Mouse (Mus musculus) bone marrow, adult 2 months (tissue): ENCODE measurements at regions not wholly inside any gene's neighbourhood (a gene's known extent, or its start where the extent isn't known, plus 50 kb on each side); places are given as distances from the start of the nearest gene placed in this dataset.
"Not testable (repeated sequence)": the region's sequence is repeated elsewhere in the genome, so short reads cannot be mapped to it uniquely, and the experiment has no call there.

ENCODE experiments used
- H3K27ac ChIP-seq: fragments of 200-500 bp; 2 replicates; pipeline ENCODE4 v1.5.1; 2012; ENCODE audit warnings: low read depth, mild to moderate bottlenecking, control low read depth, inconsistent platforms, low read length; ENCODE audit not compliant: control insufficient read depth, poor library complexity, insufficient read depth
- H3K4me1 ChIP-seq: fragments of 200-500 bp; 2 replicates; pipeline ENCODE4 v1.6.1; 2011; ENCODE audit warnings: low read length; ENCODE audit not compliant: control insufficient read depth, insufficient read depth
- H3K4me3 ChIP-seq: fragments of 200-500 bp; replicated peaks from 2 replicates; pipeline ENCODE3; 2011; ENCODE audit warnings: mild to moderate bottlenecking, low read depth, low read length, control low read depth; ENCODE audit not compliant: control insufficient read depth
- CTCF ChIP-seq: fragments of 200-500 bp; IDR thresholded peaks from 2 replicates; pipeline ENCODE4 v1.5.1; 2011; ENCODE audit warnings: low read length, control low read depth; ENCODE audit not compliant: control insufficient read depth, insufficient read depth
- POLR2A ChIP-seq: fragments of 200-500 bp; IDR thresholded peaks from 2 replicates; pipeline ENCODE4 v1.6.1; 2011; ENCODE audit warnings: low read depth, mild to moderate bottlenecking, control low read depth, low read length, borderline replicate concordance; ENCODE audit not compliant: control insufficient read depth
- WGBS: fragments of 180-500 bp; shearing (Covaris S2); methylation state at CpG from one replicate; pipeline ENCODE4 v1.1.7; 2018; 5-methylcytosine and 5-hydroxymethylcytosine counted together

- 51% methylated on average over 3 of the region's 3 CpGs for WGBS
- TF ChIP-seq CTCF (no peak), POLR2A (no peak)
- H3K27ac ChIP-seq: no peak overlapping the region
- no peak overlapping the region for H3K4me3 ChIP-seq
- H3K4me1 ChIP-seq: no peaks in the 10 kb centered on the region
These were observed 179.8 kb upstream of the Tmem45b start for GRCm38 (mm10) chr9:31644106-31644505.

GRCm38 (mm10) chr9:31642169-31642568 is 177.9 kb upstream of the Tmem45b start:
- no peak overlapping the region for H3K4me3 ChIP-seq
- TF ChIP-seq POLR2A (no peak), CTCF (no peak)
- H3K27ac ChIP-seq: no peak overlapping the region
- WGBS: 45% methylated on average over 4 of the region's 4 CpGs
- no peaks in the 10 kb centered on the region for H3K4me1 ChIP-seq

- WGBS: 78% methylated on average over 6 of the region's 6 CpGs
- no peak overlapping the region for H3K27ac ChIP-seq
- H3K4me1 ChIP-seq: no peaks in the 10 kb centered on the region
- H3K4me3 ChIP-seq: no peak overlapping the region
- no peak for TF ChIP-seq POLR2A
- no peak for TF ChIP-seq CTCF
These were observed 164.0 kb upstream of the Tmem45b start for GRCm38 (mm10) chr9:31628291-31628690.

GRCm38 (mm10) chr9:31621553-31621952 is 157.3 kb upstream of the Tmem45b start:
- WGBS: 92% methylated on average over 7 of the region's 7 CpGs
- H3K4me3 ChIP-seq, H3K4me1 ChIP-seq, H3K27ac ChIP-seq: not testable (repeated sequence)

- TF ChIP-seq CTCF (no peak), POLR2A (no peak)
- Histone ChIP-seq H3K4me1 (no peaks in the 10 kb centered on the region), H3K4me3 (no peak overlapping the region), H3K27ac (no peak overlapping the region)
- 52% methylated on average over 6 of the region's 6 CpGs for WGBS
These were observed 155.1 kb upstream of the Tmem45b start for GRCm38 (mm10) chr9:31619344-31619743.

- TF ChIP-seq POLR2A (no peak), CTCF (no peak)
- WGBS: 60% methylated on average over 13 of the region's 13 CpGs
These were observed 150.1 kb upstream of the Tmem45b start for GRCm38 (mm10) chr9:31614250-31614945.

GRCm38 (mm10) chr9:31611036-31611695 is 146.9 kb upstream of the Tmem45b start:
- Histone ChIP-seq H3K4me3 (no peak overlapping the region), H3K27ac (no peak overlapping the region), H3K4me1 (no peaks in the 10 kb centered on the region)
- WGBS: 71% methylated on average over 8 of the region's 8 CpGs
- TF ChIP-seq POLR2A: no peak
- no peak for TF ChIP-seq CTCF

More at GRCm38 (mm10) chr9:31614250-31614945, 150.1 kb upstream of the Tmem45b start:
- no peaks in the 10 kb centered on the region for H3K4me1 ChIP-seq
- H3K4me3 ChIP-seq: no peak overlapping the region
- no peak overlapping the region for H3K27ac ChIP-seq

GRCm38 (mm10) chr9:31610631-31611030 is 146.4 kb upstream of the Tmem45b start:
- 56% methylated on average over 4 of the region's 4 CpGs for WGBS
- H3K4me3 ChIP-seq: no peak overlapping the region
- no peaks in the 10 kb centered on the region for H3K4me1 ChIP-seq
- H3K27ac ChIP-seq: no peak overlapping the region
- TF ChIP-seq POLR2A (no peak), CTCF (no peak)
